Mouse (Mus musculus) cerebellum, adult 2 months (tissue): ENCODE measurements at regions not wholly inside any gene's neighbourhood (a gene's known extent, or its start where the extent isn't known, plus 50 kb on each side); places are given as distances from the start of the nearest gene placed in this dataset.

Experiments
- CTCF ChIP-seq: fragments of 200-500 bp; IDR thresholded peaks from 2 replicates; pipeline ENCODE4 v1.5.1; 2011; ENCODE audit warnings: low read depth, mild to moderate bottlenecking, control low read depth, low read length, moderate library complexity, borderline replicate concordance; ENCODE audit not compliant: insufficient read depth
- POLR2A ChIP-seq: fragments of 200-500 bp; IDR thresholded peaks from 2 replicates; pipeline ENCODE4 v1.6.1; 2011; ENCODE audit warnings: low read length, control low read depth, borderline replicate concordance; ENCODE audit not compliant: insufficient read depth

GRCm38 (mm10) chr14:76857196-76857773 is 179.3 kb upstream of the Ccdc122 start:
- no peak for TF ChIP-seq POLR2A
- no peak for TF ChIP-seq CTCF
